Mouse (Mus musculus): Measurements from ENCODE around the gene Acnat2. TPM values are rescaled to one million over a fixed set of nuclear protein-coding genes. Genes with fewer than 3 reads are reported as not detected.
"Not testable (repeated sequence)": the region's sequence is repeated elsewhere in the genome, so short reads cannot be mapped to it uniquely, and the experiment has no call there.

Acnat2 gene
- total RNA-seq (2012; rRNA removed) = not detected in 2 replicates

DNA sequence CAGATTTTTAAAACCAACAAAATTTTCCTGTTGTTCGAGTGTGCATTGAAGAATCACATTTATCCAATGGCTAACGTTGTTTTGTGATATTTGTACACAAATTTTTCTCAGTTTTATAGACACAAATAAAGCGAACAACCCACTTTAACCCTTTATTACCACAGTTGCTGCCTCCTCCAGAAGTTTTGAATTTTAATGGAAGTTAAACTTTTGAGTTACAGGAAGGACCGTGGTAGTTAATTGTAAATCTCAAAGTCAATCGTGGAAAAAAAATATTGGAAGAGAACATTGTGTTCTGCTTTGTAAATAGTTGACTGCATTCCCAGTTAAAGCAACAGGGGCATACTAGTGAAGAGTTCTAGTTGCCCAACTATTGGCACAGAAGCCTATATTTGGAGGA is at the start of gene Acnat2:
Gene Acnat2, minus strand, starts transcription at position 195 of the 400 bp plus-strand sequence.
- in situ Hi-C loops (cut with MboI; ENCODE audit: low sequenced_read_pairs in 2 of 2, unreplicated experiment in 2 of 2); H3K4me3 ChIP-seq (ENCODE audit: insufficient read depth in 1 of 2, low read depth in 1 of 2, low read length in 2 of 2, poor library complexity in 1 of 2, severe bottlenecking in 1 of 2); H3K36me3 ChIP-seq (ENCODE audit: control insufficient read depth, insufficient read depth, low read length, poor library complexity, severe bottlenecking): not testable (repeated sequence)

GRCm38 (mm10) chr4:49456171-49456570 is 48.2 kb upstream of the Acnat2 start:
- Histone ChIP-seq H3K9me3 (ENCODE audit: control insufficient read depth, insufficient read depth, low read depth, low read length) (no peaks in the 10 kb centered on the region), H3K4me1 (ENCODE audit: control insufficient read depth in 2 of 2, insufficient read depth in 2 of 2, low read length in 2 of 2, poor library complexity in 1 of 2) (no peaks in the 10 kb centered on the region), H3K4me3 (ENCODE audit: insufficient read depth in 1 of 2, low read depth in 1 of 2, low read length in 2 of 2, poor library complexity in 1 of 2, severe bottlenecking in 1 of 2) (no peak overlapping the region), H3K9ac (ENCODE audit: insufficient read depth, low read depth, low read length, poor library complexity, severe bottlenecking) (no peak overlapping the region), H3K36me3 (ENCODE audit: control insufficient read depth, insufficient read depth, low read length, poor library complexity, severe bottlenecking) (no peaks in the 10 kb centered on the region), H3K27ac (ENCODE audit: insufficient read depth, low read depth, low read length, poor library complexity, severe bottlenecking) (no peak overlapping the region)
- TF ChIP-seq HCFC1 (IDR thresholded peaks at IDR 0.05; ENCODE audit: borderline replicate concordance, insufficient read depth, low read length) = no peak
- no peak for TF ChIP-seq CHD2 (IDR thresholded peaks at IDR 0.05; ENCODE audit: low read depth, low read length)
- TF ChIP-seq ZNF384 (IDR thresholded peaks at IDR 0.05; ENCODE audit: low read depth, low read length) = no peak
- no peak for TF ChIP-seq ZC3H11A (IDR thresholded peaks at IDR 0.05; ENCODE audit: borderline replicate concordance, low read depth, low read length)
- TF ChIP-seq MAFK (IDR thresholded peaks at IDR 0.05; ENCODE audit: insufficient read depth, low read depth, low read length) = no peak
- no peak for DNase-seq (ENCODE audit: low read depth, low spot score)
- in situ Hi-C loops (cut with MboI; ENCODE audit: low sequenced_read_pairs in 2 of 2, unreplicated experiment in 2 of 2) = no loop called here

More for the DNA sequence above, at the start of gene Acnat2:
- not testable (repeated sequence) for DNase-seq (ENCODE audit: low read depth, low spot score); H3K9me3 ChIP-seq (ENCODE audit: control insufficient read depth, insufficient read depth, low read depth, low read length); H3K9ac ChIP-seq (ENCODE audit: insufficient read depth, low read depth, low read length, poor library complexity, severe bottlenecking); H3K27ac ChIP-seq (ENCODE audit: insufficient read depth, low read depth, low read length, poor library complexity, severe bottlenecking); H3K4me1 ChIP-seq (ENCODE audit: control insufficient read depth in 2 of 2, insufficient read depth in 2 of 2, low read length in 2 of 2, poor library complexity in 1 of 2)

DNA sequence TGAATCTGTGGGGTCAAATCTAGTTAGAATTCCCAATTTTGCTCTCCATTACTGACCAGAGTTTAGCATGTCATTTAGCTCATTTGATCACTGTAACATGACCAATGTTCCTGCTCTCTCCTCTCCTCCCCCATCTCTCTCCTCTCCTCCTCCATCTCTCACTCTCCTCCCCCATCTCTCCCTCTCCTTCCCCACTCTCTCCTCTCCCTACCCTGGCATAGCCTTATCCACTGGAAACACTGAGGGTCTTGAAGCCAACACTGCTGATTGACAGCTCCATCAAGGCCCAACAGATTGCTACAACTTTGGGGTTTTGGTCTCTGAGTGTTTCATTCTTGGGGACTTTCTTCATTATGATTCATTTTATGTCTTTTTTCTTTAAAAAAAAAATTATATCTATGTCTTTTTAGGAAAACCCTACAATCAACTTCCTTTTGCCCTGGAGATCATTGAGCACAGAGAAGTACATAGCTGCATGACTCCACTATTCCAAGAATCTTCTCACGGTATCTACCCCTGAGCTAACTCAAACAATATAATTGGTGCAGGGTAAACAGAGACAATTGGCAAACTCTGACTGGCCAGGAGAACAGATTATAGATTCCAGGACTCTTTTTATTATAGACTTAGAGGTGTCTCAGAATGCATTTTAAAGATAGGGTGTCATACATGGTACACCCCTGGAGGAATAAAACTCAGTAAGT is 44.0 kb upstream of the Acnat2 start:
- Histone ChIP-seq H3K9me3 (ENCODE audit: control insufficient read depth, insufficient read depth, low read depth, low read length) (no peaks in the 10 kb centered on the region), H3K4me3 (ENCODE audit: insufficient read depth in 1 of 2, low read depth in 1 of 2, low read length in 2 of 2, poor library complexity in 1 of 2, severe bottlenecking in 1 of 2) (no peak overlapping the region), H3K9ac (ENCODE audit: insufficient read depth, low read depth, low read length, poor library complexity, severe bottlenecking) (no peak overlapping the region), H3K4me1 (ENCODE audit: control insufficient read depth in 2 of 2, insufficient read depth in 2 of 2, low read length in 2 of 2, poor library complexity in 1 of 2) (no peaks in the 10 kb centered on the region), H3K36me3 (ENCODE audit: control insufficient read depth, insufficient read depth, low read length, poor library complexity, severe bottlenecking) (no peaks in the 10 kb centered on the region), H3K27ac (ENCODE audit: insufficient read depth, low read depth, low read length, poor library complexity, severe bottlenecking) (no peak overlapping the region)
- in situ Hi-C loops (cut with MboI; ENCODE audit: low sequenced_read_pairs in 2 of 2, unreplicated experiment in 2 of 2) = no loop called here
- DNase-seq (ENCODE audit: low read depth, low spot score) = no peak
- TF ChIP-seq ZNF384 (IDR thresholded peaks at IDR 0.05; ENCODE audit: low read depth, low read length) = no peak
- TF ChIP-seq CHD2 (IDR thresholded peaks at IDR 0.05; ENCODE audit: low read depth, low read length) = no peak
- no peak for TF ChIP-seq MAFK (IDR thresholded peaks at IDR 0.05; ENCODE audit: insufficient read depth, low read depth, low read length)
- TF ChIP-seq ZC3H11A (IDR thresholded peaks at IDR 0.05; ENCODE audit: borderline replicate concordance, low read depth, low read length) = no peak
- no peak for TF ChIP-seq HCFC1 (IDR thresholded peaks at IDR 0.05; ENCODE audit: borderline replicate concordance, insufficient read depth, low read length)

DNA sequence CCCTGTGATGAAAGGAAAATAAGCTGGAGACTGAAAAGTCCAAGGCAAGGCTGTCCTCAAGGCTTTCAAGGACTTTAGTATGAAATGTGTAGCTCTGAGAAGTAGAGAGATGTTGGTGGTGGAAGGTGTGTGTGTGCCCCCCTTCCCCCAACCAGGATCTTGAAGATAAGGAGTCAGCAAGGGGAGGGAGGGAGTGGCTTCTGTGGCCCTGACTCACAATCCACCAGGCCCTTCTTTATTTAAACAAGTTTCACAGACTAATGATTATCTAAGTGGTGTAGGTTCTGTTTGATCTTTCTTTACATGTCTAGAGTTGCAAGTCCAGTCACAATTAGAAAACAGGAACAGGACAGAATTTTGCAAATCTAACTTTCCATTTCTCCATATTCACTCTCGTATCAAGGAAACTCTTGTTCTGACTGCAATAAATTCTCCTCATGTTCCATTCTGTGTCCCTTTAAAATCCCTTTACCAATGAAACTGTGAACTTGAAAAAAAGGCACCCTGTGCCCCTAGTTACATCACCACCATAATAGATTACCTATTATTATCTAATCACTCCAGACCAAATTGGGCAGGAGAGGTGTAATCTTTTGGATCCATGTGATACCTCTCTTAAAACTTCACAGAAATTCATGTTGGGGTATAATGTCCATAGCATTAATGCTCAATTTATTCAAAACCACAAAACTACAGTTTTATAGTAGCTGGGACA is 43.3 kb upstream of the Acnat2 start:
- not testable (repeated sequence) for H3K4me3 ChIP-seq (ENCODE audit: insufficient read depth in 1 of 2, low read depth in 1 of 2, low read length in 2 of 2, poor library complexity in 1 of 2, severe bottlenecking in 1 of 2); H3K27ac ChIP-seq (ENCODE audit: insufficient read depth, low read depth, low read length, poor library complexity, severe bottlenecking)

GRCm38 (mm10) chr4:49436968-49437367 is 29.0 kb upstream of the Acnat2 start:
- H3K9me3 ChIP-seq (ENCODE audit: control insufficient read depth, insufficient read depth, low read depth, low read length); H3K9ac ChIP-seq (ENCODE audit: insufficient read depth, low read depth, low read length, poor library complexity, severe bottlenecking); H3K27ac ChIP-seq (ENCODE audit: insufficient read depth, low read depth, low read length, poor library complexity, severe bottlenecking); DNase-seq (ENCODE audit: low read depth, low spot score); in situ Hi-C loops (cut with MboI; ENCODE audit: low sequenced_read_pairs in 2 of 2, unreplicated experiment in 2 of 2); H3K36me3 ChIP-seq (ENCODE audit: control insufficient read depth, insufficient read depth, low read length, poor library complexity, severe bottlenecking); H3K4me1 ChIP-seq (ENCODE audit: control insufficient read depth in 2 of 2, insufficient read depth in 2 of 2, low read length in 2 of 2, poor library complexity in 1 of 2); H3K4me3 ChIP-seq (ENCODE audit: insufficient read depth in 1 of 2, low read depth in 1 of 2, low read length in 2 of 2, poor library complexity in 1 of 2, severe bottlenecking in 1 of 2): not testable (repeated sequence)

More for the DNA sequence above, 43.3 kb upstream of the Acnat2 start:
- H3K4me1 ChIP-seq (ENCODE audit: control insufficient read depth in 2 of 2, insufficient read depth in 2 of 2, low read length in 2 of 2, poor library complexity in 1 of 2); H3K36me3 ChIP-seq (ENCODE audit: control insufficient read depth, insufficient read depth, low read length, poor library complexity, severe bottlenecking); H3K9me3 ChIP-seq (ENCODE audit: control insufficient read depth, insufficient read depth, low read depth, low read length); H3K9ac ChIP-seq (ENCODE audit: insufficient read depth, low read depth, low read length, poor library complexity, severe bottlenecking); in situ Hi-C loops (cut with MboI; ENCODE audit: low sequenced_read_pairs in 2 of 2, unreplicated experiment in 2 of 2); DNase-seq (ENCODE audit: low read depth, low spot score): not testable (repeated sequence)

GRCm38 (mm10) chr4:49410151-49410550 is 2.2 kb upstream of the Acnat2 start:
- H3K4me1 ChIP-seq (ENCODE audit: control insufficient read depth in 2 of 2, insufficient read depth in 2 of 2, low read length in 2 of 2, poor library complexity in 1 of 2); H3K9me3 ChIP-seq (ENCODE audit: control insufficient read depth, insufficient read depth, low read depth, low read length); H3K9ac ChIP-seq (ENCODE audit: insufficient read depth, low read depth, low read length, poor library complexity, severe bottlenecking); in situ Hi-C loops (cut with MboI; ENCODE audit: low sequenced_read_pairs in 2 of 2, unreplicated experiment in 2 of 2); H3K27ac ChIP-seq (ENCODE audit: insufficient read depth, low read depth, low read length, poor library complexity, severe bottlenecking); H3K36me3 ChIP-seq (ENCODE audit: control insufficient read depth, insufficient read depth, low read length, poor library complexity, severe bottlenecking); DNase-seq (ENCODE audit: low read depth, low spot score); H3K4me3 ChIP-seq (ENCODE audit: insufficient read depth in 1 of 2, low read depth in 1 of 2, low read length in 2 of 2, poor library complexity in 1 of 2, severe bottlenecking in 1 of 2): not testable (repeated sequence)

Data from ES-E14 (cell line).